Mouse (Mus musculus): ENCODE measurements around the gene Cntnap2.

Cntnap2 gene

DNA sequence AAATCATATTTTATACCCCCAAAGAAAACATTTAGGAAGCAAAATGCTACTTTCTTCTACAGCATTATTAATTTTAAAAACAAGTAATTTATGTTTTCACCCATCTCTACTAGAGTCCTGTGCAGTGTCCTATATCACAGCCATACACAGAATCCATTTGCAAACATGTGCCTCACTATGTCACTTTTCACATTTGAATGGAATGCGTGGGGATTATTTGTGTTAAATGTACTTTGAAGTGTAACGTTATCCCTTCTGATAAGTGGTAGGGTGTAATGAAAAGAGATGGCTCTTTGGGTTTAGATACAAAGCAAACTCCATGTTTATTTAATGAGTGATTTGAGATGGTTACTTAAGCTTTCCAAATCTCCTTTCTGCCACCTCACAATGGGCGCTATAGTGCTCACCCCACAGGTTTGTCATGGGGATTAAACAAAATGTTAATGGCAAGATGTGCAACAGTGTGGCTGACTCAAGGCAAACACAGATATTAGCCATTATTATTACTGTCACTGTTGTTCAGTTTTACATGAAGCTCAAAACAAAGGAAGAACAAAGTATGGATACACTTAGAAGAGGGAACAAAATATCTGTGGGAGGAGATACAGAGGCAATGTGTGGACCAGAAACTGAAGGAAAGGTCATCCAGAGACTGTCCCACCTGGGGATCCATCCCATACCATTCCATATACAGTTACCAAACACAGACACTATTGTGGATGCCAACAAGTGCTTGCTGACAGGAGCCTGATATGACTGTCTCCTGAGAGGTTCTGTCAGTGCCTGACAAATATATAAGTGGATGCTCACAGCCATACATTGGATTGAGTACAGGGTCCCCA, 886.2 kb downstream of the Cntnap2 start:
- no peak for DNase-seq

- no peak for DNase-seq
Measured at GRCm38 (mm10) chr6:45954773-45955172, 895.6 kb downstream of the Cntnap2 start.

- no peak for DNase-seq
Measured at GRCm38 (mm10) chr6:45964494-45964893, 905.3 kb downstream of the Cntnap2 start.

- DNase-seq, result no peak
Measured at GRCm38 (mm10) chr6:45974471-45975154, 915.5 kb downstream of the Cntnap2 start.

- DNase-seq, result no peak
Measured at GRCm38 (mm10) chr6:45979171-45979570, 920.0 kb downstream of the Cntnap2 start.

- DNase-seq, result no peak
Measured at GRCm38 (mm10) chr6:45988051-45988450, 928.9 kb downstream of the Cntnap2 start.

DNA sequence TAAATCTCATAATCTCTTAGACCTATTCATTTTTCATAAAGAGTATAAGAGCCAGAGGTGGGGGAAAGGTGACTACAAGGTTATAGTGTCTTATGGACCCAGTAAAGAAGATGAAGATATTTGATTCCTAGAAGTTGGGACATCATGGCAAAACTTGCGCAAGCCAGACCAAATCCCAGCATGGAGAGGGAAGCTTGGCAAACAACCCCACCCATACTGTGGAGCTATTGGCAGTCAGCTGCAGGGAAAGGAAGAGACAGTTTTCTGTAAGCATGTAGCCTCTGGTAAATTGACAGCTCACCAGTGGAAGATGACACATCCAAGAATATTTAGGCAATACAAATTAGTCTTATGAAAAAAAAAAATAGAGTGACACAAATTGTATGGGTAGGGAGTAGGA, 931.9 kb downstream of the Cntnap2 start:
- no peak for DNase-seq

GRCm38 (mm10) chr6:46022515-46023143, 963.5 kb downstream of the Cntnap2 start:
- no peak for DNase-seq

DNA sequence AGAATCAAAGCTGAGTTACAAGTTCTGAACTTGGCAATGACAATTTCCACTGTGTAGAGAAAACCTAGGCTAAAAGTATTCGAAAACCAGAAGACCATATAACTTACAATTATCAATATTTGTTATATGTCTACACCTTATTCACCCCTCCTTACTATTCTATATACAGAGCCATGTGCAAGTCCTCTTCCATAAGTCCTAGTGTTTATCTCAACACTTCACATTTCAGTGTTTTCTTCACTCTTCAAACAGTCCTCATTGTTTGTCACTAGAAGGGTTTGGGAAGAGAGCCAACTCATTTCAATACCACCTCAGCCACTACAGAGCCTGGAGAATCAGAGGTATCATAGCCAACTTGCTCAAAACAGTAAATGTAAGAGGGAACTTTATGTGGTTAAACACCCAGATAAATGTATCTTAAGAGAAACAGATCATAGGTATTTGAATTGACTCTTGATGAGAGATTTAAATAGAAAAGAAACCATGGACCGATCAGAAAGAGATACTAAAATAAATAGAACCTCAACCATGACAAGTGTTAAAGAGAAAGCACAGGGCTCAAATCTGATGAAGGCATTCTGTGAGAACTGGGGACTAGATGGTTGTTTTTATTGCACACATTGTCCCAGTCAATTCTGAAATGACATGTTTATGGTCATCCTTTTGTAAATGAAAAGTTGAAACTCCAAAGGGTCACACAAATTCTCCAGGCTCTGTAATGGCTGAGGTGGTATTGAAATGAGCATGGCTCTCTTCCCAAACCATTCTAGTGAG, 972.9 kb downstream of the Cntnap2 start:
- DNase-seq, result no peak

DNA sequence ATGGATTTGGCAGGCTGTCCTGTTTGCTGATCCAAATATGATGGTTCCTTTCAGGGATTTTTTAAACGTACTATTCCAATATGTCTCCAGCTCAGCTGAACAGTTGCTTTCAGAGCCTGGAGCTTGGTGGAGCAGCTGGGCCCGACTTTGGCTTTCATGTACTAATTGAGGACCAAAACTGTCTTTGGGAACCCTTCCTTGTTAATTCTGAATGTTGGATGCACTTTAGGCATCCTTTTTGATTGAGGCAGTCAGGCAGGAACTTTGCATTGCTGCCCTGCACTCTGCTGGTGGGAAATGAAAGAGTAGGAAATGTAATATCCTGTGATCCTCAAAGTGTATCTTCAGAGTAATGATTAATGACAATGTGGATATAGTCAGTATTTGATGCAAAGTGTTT, 974.0 kb downstream of the Cntnap2 start:
- no peak for DNase-seq

GRCm38 (mm10) chr6:46040671-46041070, 981.5 kb downstream of the Cntnap2 start:
- DNase-seq, result no peak

GRCm38 (mm10) chr6:46080236-46080635, 1021.1 kb downstream of the Cntnap2 start:
- no peak for DNase-seq

DNA sequence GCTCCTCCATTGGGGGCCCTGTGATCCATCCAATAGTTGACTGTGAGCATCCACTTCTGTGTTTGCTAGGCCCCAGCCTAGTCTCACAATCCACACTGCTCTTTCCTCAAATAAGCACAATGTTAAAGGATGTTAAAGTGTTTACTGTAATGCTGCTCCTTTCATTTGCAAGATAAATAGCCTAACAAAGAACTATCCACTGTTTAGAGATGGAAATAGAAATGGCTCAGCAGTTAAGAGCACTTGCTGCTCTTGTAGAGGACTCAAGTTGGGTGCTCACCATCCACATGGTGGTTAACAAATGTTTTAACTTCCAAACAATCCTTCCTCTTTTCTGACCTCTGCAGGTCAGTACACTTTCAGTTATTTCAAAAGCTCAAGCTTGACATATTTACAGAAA, 1022.3 kb downstream of the Cntnap2 start:
- DNase-seq, result no peak

DNA sequence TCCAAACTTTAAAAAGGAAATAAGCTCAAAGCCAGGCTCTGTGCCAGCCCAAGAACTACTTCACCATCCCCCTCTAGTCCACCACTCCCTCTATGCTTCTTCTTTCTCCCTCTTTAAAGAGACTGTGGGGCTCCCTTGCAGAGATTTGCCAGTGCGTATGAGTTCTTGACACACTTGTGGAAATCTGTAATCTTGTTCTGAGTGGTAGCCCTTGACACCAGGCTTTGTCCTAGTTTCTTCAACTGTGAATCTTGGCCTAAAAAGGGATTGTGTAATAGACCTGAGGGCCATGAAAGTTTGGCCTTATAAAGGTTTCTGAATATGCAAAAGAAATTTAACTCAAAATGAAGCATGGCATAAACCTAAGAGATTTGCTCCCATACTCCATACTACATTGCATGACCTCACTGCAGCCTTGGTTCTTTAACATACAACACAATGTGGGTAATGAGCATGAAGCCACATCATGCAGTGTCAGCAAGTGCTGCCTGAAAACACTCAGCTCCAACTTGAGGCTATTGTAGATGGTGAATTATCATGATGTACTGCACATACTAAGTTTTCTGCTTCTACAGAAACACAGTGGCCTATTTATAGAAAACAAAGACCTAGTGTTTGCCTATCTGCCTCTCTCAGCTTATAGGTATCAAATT, 1084.2 kb downstream of the Cntnap2 start:
- DNase-seq, result no peak

DNA sequence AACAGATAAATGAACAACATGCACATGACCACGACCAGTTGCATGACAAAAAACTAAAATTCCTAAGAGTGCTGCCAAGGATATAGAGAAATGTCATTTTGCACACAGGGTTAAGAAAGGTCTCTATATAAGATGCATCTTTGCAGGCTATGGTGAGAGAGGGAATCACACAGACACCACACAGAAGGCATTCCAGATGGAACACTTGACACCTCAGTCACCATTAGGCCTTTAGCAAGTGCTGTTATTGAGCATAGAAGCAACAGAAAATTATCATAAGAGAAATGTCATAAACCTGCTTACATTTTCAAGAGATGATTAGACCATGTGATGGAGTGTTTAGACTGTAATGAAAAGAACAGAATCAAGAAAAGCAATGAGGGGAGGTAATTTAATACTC, 1107.7 kb downstream of the Cntnap2 start:
- DNase-seq, result no peak

- no peak for DNase-seq
Measured at GRCm38 (mm10) chr6:46197298-46197697, 1138.1 kb downstream of the Cntnap2 start.

DNA sequence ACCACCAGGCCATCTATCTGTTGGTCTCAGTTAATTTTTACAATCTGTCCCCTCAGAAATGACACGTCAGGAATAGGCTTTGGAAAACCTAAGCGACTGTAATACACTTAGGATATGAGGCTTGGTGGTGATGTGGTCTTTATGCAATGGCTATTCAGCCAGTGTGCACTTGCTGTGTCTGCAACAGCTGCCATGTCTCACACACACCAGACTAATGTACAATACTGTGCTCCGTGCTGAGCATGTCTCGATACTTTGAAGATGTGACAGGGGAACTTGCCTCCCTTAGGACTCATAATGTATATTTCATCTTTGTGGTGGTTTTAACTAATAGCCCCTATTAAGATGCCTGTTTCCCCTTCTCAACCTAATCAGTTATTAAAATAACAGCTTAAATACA, 1142.7 kb downstream of the Cntnap2 start:
- no peak for DNase-seq

- DNase-seq, result no peak
Measured at GRCm38 (mm10) chr6:46205531-46205930, 1146.4 kb downstream of the Cntnap2 start.

DNA sequence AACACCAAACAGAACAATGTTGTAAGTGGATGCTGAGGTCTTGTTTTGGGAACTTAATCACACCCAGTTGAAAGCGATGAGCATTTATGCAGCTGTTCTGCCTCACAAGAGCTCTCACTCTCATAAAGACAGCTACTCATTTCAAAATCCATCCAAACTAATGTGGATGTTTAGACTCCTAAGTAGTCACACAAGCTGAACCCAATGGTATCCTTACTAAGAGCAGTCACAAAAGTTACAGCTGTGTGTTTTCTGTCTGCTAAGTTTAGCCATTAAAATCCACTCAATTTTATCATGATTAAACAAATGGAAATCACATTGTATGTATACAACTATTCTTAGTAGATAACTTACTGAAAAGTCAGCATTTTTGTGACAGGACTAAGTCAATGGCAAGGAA, 1173.7 kb downstream of the Cntnap2 start:
- no peak for DNase-seq

GRCm38 (mm10) chr6:46240349-46240748, 1181.2 kb downstream of the Cntnap2 start:
- no peak for DNase-seq

- no peak for DNase-seq
Measured at GRCm38 (mm10) chr6:46263171-46263570, 1204.0 kb downstream of the Cntnap2 start.

- DNase-seq, result no peak
Measured at GRCm38 (mm10) chr6:46346946-46347345, 1287.8 kb downstream of the Cntnap2 start.

DNA sequence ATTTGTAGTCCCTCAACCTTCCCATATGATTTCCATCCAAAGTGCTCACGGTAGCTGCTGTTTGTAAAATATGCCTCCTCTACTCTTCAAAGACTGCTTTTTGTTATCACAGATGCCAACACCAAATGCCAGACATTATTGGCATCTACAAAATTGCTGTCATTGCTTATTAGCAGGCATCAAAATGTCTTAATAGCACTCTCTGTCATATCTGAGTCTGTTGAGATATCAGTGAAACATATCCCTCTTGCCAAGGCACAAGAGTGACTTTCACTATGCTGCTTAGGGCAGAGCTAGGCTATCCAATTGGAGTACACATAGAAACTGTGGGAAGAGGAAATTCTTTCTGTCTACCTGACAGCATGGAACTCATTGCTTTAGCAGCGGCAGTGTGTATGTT, 1301.9 kb downstream of the Cntnap2 start:
- no peak for DNase-seq

Measured in thymus, postnatal 4 days (tissue).